Mouse (Mus musculus) testis, adult 2 months (tissue): ENCODE measurements around the gene Slc25a24.

Experiments
- CTCF ChIP-seq: fragments of 200-500 bp; IDR thresholded peaks from 2 replicates; pipeline ENCODE4 v1.5.1; 2012; ENCODE audit warnings: low read depth, mild to moderate bottlenecking, inconsistent platforms, low read length, moderate library complexity; ENCODE audit not compliant: control insufficient read depth, insufficient read depth, insufficient replicate concordance
- POLR2A ChIP-seq: fragments of 200-500 bp; IDR thresholded peaks from 2 replicates; pipeline ENCODE4 v1.6.1; 2012; ENCODE audit warnings: low read depth, mild to moderate bottlenecking, inconsistent platforms, low read length, moderate library complexity; ENCODE audit not compliant: control insufficient read depth

DNA sequence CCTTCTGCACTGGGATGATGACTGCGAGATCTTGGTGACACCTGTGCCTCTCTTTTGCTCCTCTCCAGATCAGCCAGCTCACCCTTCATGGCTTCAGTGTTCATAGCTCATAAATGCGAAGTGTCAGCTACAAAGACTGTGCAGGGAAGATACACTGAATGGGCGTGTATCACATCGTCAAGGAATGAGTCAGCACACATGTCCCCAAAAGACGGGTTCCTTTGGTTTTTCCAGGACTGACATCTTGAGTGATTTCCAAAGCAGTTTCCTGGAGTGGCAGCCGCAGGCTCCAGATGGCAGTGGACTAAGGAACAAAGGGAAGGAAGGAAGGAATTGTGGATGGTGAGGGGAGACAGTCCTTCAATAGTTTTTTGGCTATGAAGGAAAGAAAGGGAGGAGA, 55.8 kb downstream of the Slc25a24 start:
- TF ChIP-seq POLR2A (no peak), CTCF (no peak)
